Mouse (Mus musculus) stomach, embryonic 16.5 days (tissue): Measurements from ENCODE around the gene Gbf1. TPM values are rescaled to one million over a fixed set of nuclear protein-coding genes. Genes with fewer than 3 reads are reported as not detected.

Source experiments
- ATAC-seq: fragments of 200-750 bp; cut with Nextera tagmentation; 2 replicates; pipeline ENCODE4 v1.8.0; 2017; ENCODE audit warnings: moderate number of reproducible peaks, moderate TSS enrichment; ENCODE audit not compliant: insufficient read depth, low FRiP score
- H3K27ac ChIP-seq: fragments of 300-500 bp; sonication (generic); 2 replicates; pipeline ENCODE4 v1.5.1; 2014; ENCODE audit warnings: low read length
- H3K27me3 ChIP-seq: fragments of 300-500 bp; sonication (generic); 2 replicates; pipeline ENCODE4 v1.6.1; 2014; ENCODE audit warnings: low read length, control low read depth, mixed read lengths; ENCODE audit not compliant: control insufficient read depth, insufficient read depth
- H3K36me3 ChIP-seq: fragments of 300-500 bp; sonication (generic); 2 replicates; pipeline ENCODE4 v1.6.1; 2014; ENCODE audit warnings: low read length; ENCODE audit not compliant: control insufficient read depth, insufficient read depth
- H3K4me1 ChIP-seq: fragments of 300-500 bp; sonication (generic); 2 replicates; pipeline ENCODE4 v1.6.1; 2014; ENCODE audit warnings: low read length, control low read depth, mixed read lengths; ENCODE audit not compliant: control insufficient read depth, insufficient read depth
- H3K4me2 ChIP-seq: fragments of 300-500 bp; sonication (generic); 2 replicates; pipeline ENCODE4 v1.6.1; 2014; ENCODE audit warnings: low read depth, low read length, mixed read lengths
- H3K4me3 ChIP-seq: fragments of 300-500 bp; sonication (generic); replicated peaks from 2 replicates; pipeline ENCODE4 v1.5.1; 2014; ENCODE audit warnings: mild to moderate bottlenecking, low read length
- H3K9ac ChIP-seq: fragments of 300-500 bp; sonication (generic); 2 replicates; pipeline ENCODE4 v1.6.1; 2014; ENCODE audit warnings: low read length
- H3K9me3 ChIP-seq: fragments of 300-500 bp; sonication (generic); replicated peaks from 2 replicates; pipeline ENCODE4 v1.6.1; 2016; ENCODE audit warnings: low read length, control low read depth; ENCODE audit not compliant: control insufficient read depth
- WGBS: fragments of 180-500 bp; shearing (Covaris S2); extraction: QIAGEN DNeasy Blood & Tissue Kit; methylation state at CpG from one replicate; pipeline ENCODE4 v1.1.7; 2014; 5-methylcytosine and 5-hydroxymethylcytosine counted together
- polyA plus RNA-seq: library from polyadenylated mRNA; unstranded; fragments of >200 nt; fragmentation: Nextera tagmentation; extraction: Ambion mirVana; gene quantifications from 2 replicates; pipeline ENCODE4 v1.2.1, GENCODE M21; 2015

The Gbf1 gene
- polyA plus RNA-seq, 1 experiment from 2014 or later, result 40.4 TPM

GRCm38 (mm10) chr19:46311341-46311740 is 159.0 kb downstream of the Gbf1 start:
- H3K9ac ChIP-seq, result no peak overlapping the region
- H3K4me3 ChIP-seq, result no peak overlapping the region
- no peak overlapping the region for H3K27ac ChIP-seq
- no peak for ATAC-seq
- no peak overlapping the region for H3K4me2 ChIP-seq
- H3K36me3 ChIP-seq, result peaks cover 12% of the 10 kb centered on the region; the same call in 1 of the 2 replicates
- WGBS, result 84% methylated on average over 9 of the region's 9 CpGs
- no peaks in the 10 kb centered on the region for H3K9me3 ChIP-seq
- H3K4me1 ChIP-seq, result peaks cover 30% of the 10 kb centered on the region
- H3K27me3 ChIP-seq, result peaks cover 5% of the 10 kb centered on the region; the same call in 1 of the 2 replicates

GRCm38 (mm10) chr19:46312566-46312965 is 160.3 kb downstream of the Gbf1 start:
- H3K4me1 ChIP-seq, result peaks cover 31% of the 10 kb centered on the region
- 90% methylated on average over 21 of the region's 21 CpGs for WGBS
- H3K27me3 ChIP-seq, result peaks cover 17% of the 10 kb centered on the region; the same call in 1 of the 2 replicates
- peaks cover 12% of the 10 kb centered on the region; the same call in 1 of the 2 replicates for H3K36me3 ChIP-seq
- no peak overlapping the region for H3K4me2 ChIP-seq
- no peak for ATAC-seq
- H3K9me3 ChIP-seq, result no peaks in the 10 kb centered on the region
- no peak overlapping the region for H3K27ac ChIP-seq
- H3K9ac ChIP-seq, result no peak overlapping the region
- no peak overlapping the region for H3K4me3 ChIP-seq

GRCm38 (mm10) chr19:46313116-46313515 is 160.8 kb downstream of the Gbf1 start:
- no peak overlapping the region for H3K4me3 ChIP-seq
- H3K27me3 ChIP-seq, result peaks cover 21% of the 10 kb centered on the region
- no peak overlapping the region for H3K4me2 ChIP-seq
- H3K4me1 ChIP-seq, result peaks cover 34% of the 10 kb centered on the region
- H3K27ac ChIP-seq, result no peak overlapping the region
- WGBS, result 88% methylated on average over 9 of the region's 9 CpGs
- no peak for ATAC-seq
- H3K9ac ChIP-seq, result no peak overlapping the region
- H3K36me3 ChIP-seq, result peaks cover 12% of the 10 kb centered on the region; the same call in 1 of the 2 replicates
- no peaks in the 10 kb centered on the region for H3K9me3 ChIP-seq

GRCm38 (mm10) chr19:46313591-46313990 is 161.3 kb downstream of the Gbf1 start:
- Histone ChIP-seq H3K9ac (no peak overlapping the region), H3K4me3 (no peak overlapping the region), H3K27me3 (peaks cover 25% of the 10 kb centered on the region), H3K27ac (no peak overlapping the region), H3K36me3 (peaks cover 12% of the 10 kb centered on the region; the same call in 1 of the 2 replicates), H3K9me3 (no peaks in the 10 kb centered on the region), H3K4me2 (no peak overlapping the region), H3K4me1 (peaks cover 36% of the 10 kb centered on the region)
- 68% methylated on average over 6 of the region's 6 CpGs for WGBS
- no peak for ATAC-seq

- ATAC-seq, result no peak
- Histone ChIP-seq H3K9me3 (no peaks in the 10 kb centered on the region), H3K27me3 (peaks cover 30% of the 10 kb centered on the region), H3K27ac (peak overlapping the region; percentile 85; the same call in 1 of the 2 replicates), H3K4me1 (peaks cover 36% of the 10 kb centered on the region), H3K4me2 (peak overlapping the region; percentile 61), H3K4me3 (no peak overlapping the region; the same call in 1 of the 2 replicates), H3K36me3 (peaks cover 12% of the 10 kb centered on the region; the same call in 1 of the 2 replicates), H3K9ac (peak overlapping the region; percentile 22; the same call in 1 of the 2 replicates)
- WGBS, result 21% methylated on average over 18 of the region's 18 CpGs
These were observed 161.9 kb downstream of the Gbf1 start for GRCm38 (mm10) chr19:46314151-46314601.

- peak; percentile 19; the same call in 1 of the 2 replicates for ATAC-seq
- H3K36me3 ChIP-seq, result peaks cover 12% of the 10 kb centered on the region; the same call in 1 of the 2 replicates
- H3K4me2 ChIP-seq, result peak overlapping the region; percentile 61
- peaks cover 39% of the 10 kb centered on the region for H3K27me3 ChIP-seq
- WGBS, result 23% methylated on average over 14 of the region's 14 CpGs
- peak overlapping the region; percentile 22 for H3K9ac ChIP-seq
- no peaks in the 10 kb centered on the region for H3K9me3 ChIP-seq
- peaks cover 41% of the 10 kb centered on the region for H3K4me1 ChIP-seq
- H3K4me3 ChIP-seq, result peak overlapping the region; percentile 52
- peak overlapping the region; percentile 85 for H3K27ac ChIP-seq
These were observed 162.8 kb downstream of the Gbf1 start for GRCm38 (mm10) chr19:46314872-46315742.

GRCm38 (mm10) chr19:46315752-46316610 is 163.7 kb downstream of the Gbf1 start:
- H3K9me3 ChIP-seq, result no peaks in the 10 kb centered on the region
- H3K4me3 ChIP-seq, result peak overlapping the region; percentile 52
- H3K27me3 ChIP-seq, result peaks cover 44% of the 10 kb centered on the region
- H3K36me3 ChIP-seq, result peaks cover 9% of the 10 kb centered on the region; the same call in 1 of the 2 replicates
- H3K4me2 ChIP-seq, result peak overlapping the region; percentile 61
- H3K27ac ChIP-seq, result peak overlapping the region; percentile 89
- peak overlapping the region; percentile 76 for H3K9ac ChIP-seq
- peaks cover 41% of the 10 kb centered on the region for H3K4me1 ChIP-seq
- 27% methylated on average over 12 of the region's 12 CpGs for WGBS
- peak; percentile 72 for ATAC-seq

- Histone ChIP-seq H3K4me3 (peak overlapping the region; percentile 52), H3K27me3 (peaks cover 44% of the 10 kb centered on the region), H3K4me1 (peaks cover 49% of the 10 kb centered on the region), H3K9me3 (no peaks in the 10 kb centered on the region), H3K4me2 (peak overlapping the region; percentile 61), H3K27ac (peak overlapping the region; percentile 89), H3K9ac (peak overlapping the region; percentile 76), H3K36me3 (no peaks in the 10 kb centered on the region)
- WGBS, result 31% methylated on average over 15 of the region's 15 CpGs
- no peak for ATAC-seq
These were observed 164.7 kb downstream of the Gbf1 start for GRCm38 (mm10) chr19:46316846-46317545.
